In the genomic region with DNA sequence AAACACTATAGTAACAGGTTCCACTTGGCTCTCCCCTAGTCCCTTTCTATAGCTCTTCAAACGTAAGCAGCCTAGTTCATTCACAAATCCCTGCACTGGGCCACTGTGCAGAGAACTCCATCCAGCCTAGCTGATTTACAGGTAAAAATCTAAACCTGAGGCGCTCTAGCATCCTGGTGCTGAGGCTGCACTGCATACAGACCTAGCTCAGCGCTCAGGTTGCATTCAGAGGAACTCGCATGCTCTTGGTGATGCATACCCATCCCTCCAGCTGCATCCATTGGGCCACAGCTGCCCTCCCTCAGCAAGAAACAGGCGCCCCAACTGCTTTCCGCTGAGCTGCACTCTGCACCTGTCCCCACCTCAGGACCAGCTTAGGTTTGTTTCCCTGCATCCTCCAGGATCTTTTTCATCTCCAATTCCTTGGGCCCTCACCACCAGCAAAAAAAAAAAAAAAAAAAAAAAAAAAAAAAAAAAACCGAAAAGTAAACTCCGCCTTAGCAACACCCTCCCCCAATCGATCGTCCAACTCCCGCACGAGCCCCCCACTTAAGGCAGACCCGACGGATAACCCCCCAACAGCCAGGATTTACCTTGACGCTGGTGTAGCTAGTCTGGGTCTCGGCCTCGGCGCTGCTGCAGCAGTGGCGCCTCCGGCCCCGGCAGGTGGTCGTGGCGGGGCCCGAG, we compare ENCODE assay signal across 7 mouse cellular contexts. TPM values are rescaled to one million over a fixed set of nuclear protein-coding genes. Genes with fewer than 3 reads are reported as not detected.
A peak's percentile ranks its signal among the peaks of the same experiment; 100 is the strongest.
DNase-seq lines count a peak whose midpoint lies in the region; ATAC-seq and TF ChIP-seq lines count a peak whose summit lies in the region.

No protein-coding gene starts in this region.

- peak overlapping the region; percentile 27 for H3K9ac ChIP-seq in embryonic facial prominence, embryonic 15.5 days
- H3K9ac ChIP-seq in intestine, postnatal 0 days (ENCODE audit: low read depth, low read length): peak overlapping the region; percentile 51
- H3K9ac ChIP-seq in midbrain, embryonic 13.5 days (replicated peaks): peak overlapping the region; percentile 72

- WGBS in lung, adult 2 months: 6% methylated on average over 24 of the region's 24 CpGs
- 4% methylated on average over 24 of the region's 24 CpGs for WGBS in embryonic facial prominence, embryonic 15.5 days
- 11% methylated on average over 24 of the region's 24 CpGs for WGBS in intestine, postnatal 0 days
- 2% methylated on average over 24 of the region's 24 CpGs for WGBS in midbrain, embryonic 13.5 days

- peaks cover 22% of the 10 kb centered on the region; the same call in 1 of the 2 replicates for H3K27me3 ChIP-seq in embryonic facial prominence, embryonic 15.5 days
- peaks cover 9% of the 10 kb centered on the region; the same call in 1 of the 2 replicates for H3K27me3 ChIP-seq in intestine, postnatal 0 days (replicated peaks; ENCODE audit: control insufficient read depth, insufficient read depth, low read length)
- peaks cover 33% of the 10 kb centered on the region; the same call in 1 of the 2 replicates for H3K27me3 ChIP-seq in midbrain, embryonic 13.5 days

- TF ChIP-seq POLR2A in lung, adult 2 months (IDR thresholded peaks at IDR 0.05; ENCODE audit: borderline replicate concordance, extremely low read depth, low read depth, low read length): no peak

- TF ChIP-seq CTCF in lung, adult 2 months (IDR thresholded peaks at IDR 0.05; ENCODE audit: insufficient read depth, low read length): no peak
- TF ChIP-seq CTCF in intestine, postnatal 0 days (IDR thresholded peaks at IDR 0.05; ENCODE audit: low read depth): no peak

- no peak overlapping the region for H3K27ac ChIP-seq in embryonic facial prominence, embryonic 15.5 days (replicated peaks)
- H3K27ac ChIP-seq in intestine, postnatal 0 days (ENCODE audit: low read depth, low read length): no peak overlapping the region
- no peak overlapping the region for H3K27ac ChIP-seq in midbrain, embryonic 13.5 days

- DNase-seq in lung, adult 2 months: no peak
- DNase-seq in lung, postnatal 14 days: no peak
- no peak for DNase-seq in natural killer cell, adult 2 months (ENCODE audit: low spot score in 2 of 2)
- DNase-seq in cerebellum, adult 9-10 months: no peak

- H3K4me3 ChIP-seq in lung, adult 2 months (replicated peaks; ENCODE audit: extremely low read depth, low read depth, low read length): peak overlapping the region; percentile 52
- H3K4me3 ChIP-seq in embryonic facial prominence, embryonic 15.5 days (replicated peaks): peak overlapping the region; percentile 56
- peak overlapping the region; percentile 64 for H3K4me3 ChIP-seq in intestine, postnatal 0 days (ENCODE audit: low read depth, low read length)
- peak overlapping the region; percentile 78 for H3K4me3 ChIP-seq in midbrain, embryonic 13.5 days (replicated peaks)

- no peaks in the 10 kb centered on the region for H3K36me3 ChIP-seq in embryonic facial prominence, embryonic 15.5 days
- no peaks in the 10 kb centered on the region for H3K36me3 ChIP-seq in intestine, postnatal 0 days (ENCODE audit: control insufficient read depth, insufficient read depth)
- H3K36me3 ChIP-seq in midbrain, embryonic 13.5 days: no peaks in the 10 kb centered on the region

- no peaks in the 10 kb centered on the region; the same call in 1 of the 2 replicates for H3K4me1 ChIP-seq in lung, adult 2 months (ENCODE audit: control insufficient read depth, insufficient read depth, low read length)
- peaks cover 7% of the 10 kb centered on the region; the same call in 1 of the 2 replicates for H3K4me1 ChIP-seq in embryonic facial prominence, embryonic 15.5 days
- H3K4me1 ChIP-seq in intestine, postnatal 0 days (replicated peaks; ENCODE audit: control insufficient read depth, insufficient read depth, low read length): peaks cover 3% of the 10 kb centered on the region; the same call in 1 of the 2 replicates
- 0 out of 2 replicates have a peak, but pooled peaks cover 11% of the 10 kb centered on the region for H3K4me1 ChIP-seq in midbrain, embryonic 13.5 days (replicated peaks)

- H3K9me3 ChIP-seq in embryonic facial prominence, embryonic 15.5 days (replicated peaks): no peaks in the 10 kb centered on the region
- no peaks in the 10 kb centered on the region for H3K9me3 ChIP-seq in intestine, postnatal 0 days (ENCODE audit: control insufficient read depth)
- H3K9me3 ChIP-seq in midbrain, embryonic 13.5 days: no peaks in the 10 kb centered on the region

- H3K4me2 ChIP-seq in embryonic facial prominence, embryonic 15.5 days (replicated peaks): peak overlapping the region; percentile 99
- peak overlapping the region; percentile 95 for H3K4me2 ChIP-seq in intestine, postnatal 0 days (replicated peaks; ENCODE audit: low read depth)
- peak overlapping the region; percentile 98 for H3K4me2 ChIP-seq in midbrain, embryonic 13.5 days (replicated peaks)

- no peak for ATAC-seq in embryonic facial prominence, embryonic 15.5 days (ENCODE audit: insufficient number of reproducible peaks, low FRiP score, low TSS enrichment, low read depth)
- no peak for ATAC-seq in intestine, postnatal 0 days
- peak; percentile 69 for ATAC-seq in midbrain, embryonic 13.5 days

RNA-seq across cellular contexts. Expression of a gene that starts 28.1 kb away (rescaled TPM):
- 38.8 and 52.6 TPM in 2 replicates for polyA plus RNA-seq in lung, adult 2 months (2012; rRNA removed)
- polyA plus RNA-seq in embryonic facial prominence, embryonic 15.5 days (2015; fragmentation: Nextera tagmentation; extraction: Ambion mirVana): 3.1 and 3.7 TPM in 2 replicates
- polyA plus RNA-seq in intestine, postnatal 0 days (2015; fragmentation: Nextera tagmentation; extraction: Ambion mirVana): 6.2 and 6.9 TPM in 2 replicates
- polyA plus RNA-seq in midbrain, embryonic 13.5 days (2015; fragmentation: Nextera tagmentation; extraction: Ambion mirVana): 4.0 and 4.1 TPM in 2 replicates
